Mouse (Mus musculus) lung, postnatal 4 days (tissue): Measurements from ENCODE around the gene Kdf1.

Experiments
- DNase-seq, 2 experiments: peaks; one replicate each; pipeline ENCODE4 v3.0.0; 2021

The Kdf1 gene

DNA sequence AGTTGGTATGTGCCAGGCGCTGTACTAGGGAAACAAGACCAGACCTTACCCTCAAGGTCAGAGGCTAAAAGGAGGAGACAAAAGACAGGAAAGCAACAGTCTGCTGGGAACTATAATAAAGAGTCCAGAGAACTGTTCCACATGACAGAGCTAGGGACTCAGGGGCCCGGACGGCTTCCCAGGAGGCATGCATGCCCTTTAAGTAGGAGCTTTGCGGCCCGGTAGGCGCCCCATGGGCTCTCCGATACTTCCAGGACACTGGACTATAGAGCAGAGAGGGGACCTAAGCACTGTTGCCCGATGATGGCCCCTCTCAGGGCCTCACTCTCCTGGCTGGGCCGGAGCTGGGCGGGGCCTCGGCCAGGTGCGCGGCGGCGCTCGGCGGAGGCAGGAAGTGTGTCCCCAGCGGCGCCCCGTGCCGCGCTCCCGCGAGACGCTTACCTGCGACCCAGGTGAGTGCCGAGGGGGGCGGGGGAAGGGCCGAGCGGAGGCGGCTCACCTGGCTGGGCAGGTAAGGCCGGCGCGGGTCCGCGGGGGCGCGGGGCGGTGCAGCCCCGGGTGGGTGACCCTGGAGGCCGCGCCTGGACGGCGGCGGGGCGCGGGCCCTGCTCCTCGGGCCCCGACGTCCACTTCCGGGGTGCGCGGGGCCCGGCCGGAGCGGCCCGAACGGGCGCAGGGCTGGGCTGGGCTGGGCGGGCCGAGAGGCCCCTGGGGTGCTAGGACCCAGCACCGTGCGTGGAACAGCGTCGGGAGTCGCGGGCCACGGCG is at the start of gene Kdf1:
Gene Kdf1 (plus strand): TSS at position 363 of the 768 bp plus-strand sequence.
- DNase-seq = peak; percentile 78 to 90

DNA sequence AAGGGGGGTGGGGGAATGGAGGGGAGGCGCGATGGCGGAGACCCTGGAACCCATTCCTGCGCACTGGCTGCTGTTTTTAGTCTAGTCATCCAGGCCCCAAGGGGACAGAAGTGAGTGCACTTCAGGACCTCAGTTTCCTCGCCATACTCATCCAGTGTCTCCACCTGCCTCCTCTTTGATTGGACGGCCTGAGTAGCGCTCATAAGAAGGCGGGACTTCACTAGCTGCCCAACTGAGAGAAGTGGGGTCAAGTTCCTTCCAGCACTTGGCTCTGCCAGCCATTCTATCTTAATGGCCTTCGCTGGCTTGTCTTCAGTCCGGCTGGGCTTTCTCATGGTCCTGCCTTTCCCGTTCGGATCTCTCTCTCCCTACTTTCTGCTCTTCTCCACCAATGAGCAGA is 49.6 kb upstream of the Kdf1 start:
- DNase-seq = no peak

GRCm38 (mm10) chr4:133471135-133471821 is 47.5 kb upstream of the Kdf1 start:
- no peak for DNase-seq

DNA sequence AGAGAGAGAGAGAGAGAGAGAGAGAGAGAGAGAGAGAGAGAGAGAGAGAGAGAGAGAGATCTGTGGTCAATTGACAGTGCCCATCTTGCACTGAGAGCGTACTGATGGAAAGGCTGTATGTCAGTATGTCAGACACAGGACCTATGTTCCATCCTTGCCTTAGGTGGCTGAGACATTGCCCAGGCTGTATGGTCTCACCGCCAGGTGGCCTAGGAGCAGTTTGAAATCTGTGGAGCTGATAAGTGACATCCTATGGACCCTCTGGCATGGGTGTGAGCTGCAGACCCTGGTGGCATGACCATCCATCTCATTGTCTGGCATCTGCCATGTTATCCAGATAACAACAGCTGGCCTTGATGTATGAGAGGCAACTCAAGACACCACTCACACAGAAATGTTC is 44.9 kb upstream of the Kdf1 start:
- DNase-seq = no peak

DNA sequence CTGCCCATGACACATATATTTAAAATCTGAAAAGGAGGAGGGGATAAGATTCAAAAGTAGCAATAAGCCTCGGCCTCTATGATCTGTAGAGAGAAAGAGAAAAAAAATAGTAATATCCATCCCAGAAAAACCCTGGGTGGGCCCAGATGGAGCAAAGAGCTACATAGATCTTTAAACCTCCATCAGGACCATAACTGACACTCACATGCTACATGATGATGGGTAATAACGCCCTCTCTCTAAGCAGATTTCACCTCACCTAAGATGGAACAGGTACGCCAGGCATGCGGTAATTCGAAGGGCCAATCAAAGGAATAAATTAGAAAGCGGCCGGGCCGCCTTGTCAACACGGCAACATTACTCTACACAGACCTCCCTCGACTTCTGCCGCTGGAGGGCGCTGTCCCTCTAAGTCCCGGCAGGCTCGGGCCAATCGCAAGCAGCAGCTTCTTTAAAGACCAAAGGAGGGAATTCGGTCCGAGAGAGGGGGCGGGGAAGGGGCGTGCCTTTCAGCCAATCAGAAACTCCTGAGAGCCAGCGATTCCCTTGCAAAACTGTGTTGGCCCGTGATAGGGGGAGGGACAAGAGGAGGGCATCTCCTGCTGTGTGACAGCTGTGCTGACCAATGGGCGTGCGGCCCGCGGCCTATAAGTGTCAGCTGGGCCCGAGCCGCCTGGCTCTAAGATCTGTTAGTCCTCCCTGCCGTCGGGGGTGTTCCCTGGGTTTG is 39.1 kb upstream of the Kdf1 start, which contains the start of gene Tent5b:
Gene Tent5b (plus strand): TSS at position 675 of the 727 bp plus-strand sequence.
- DNase-seq = peak; percentile 99

DNA sequence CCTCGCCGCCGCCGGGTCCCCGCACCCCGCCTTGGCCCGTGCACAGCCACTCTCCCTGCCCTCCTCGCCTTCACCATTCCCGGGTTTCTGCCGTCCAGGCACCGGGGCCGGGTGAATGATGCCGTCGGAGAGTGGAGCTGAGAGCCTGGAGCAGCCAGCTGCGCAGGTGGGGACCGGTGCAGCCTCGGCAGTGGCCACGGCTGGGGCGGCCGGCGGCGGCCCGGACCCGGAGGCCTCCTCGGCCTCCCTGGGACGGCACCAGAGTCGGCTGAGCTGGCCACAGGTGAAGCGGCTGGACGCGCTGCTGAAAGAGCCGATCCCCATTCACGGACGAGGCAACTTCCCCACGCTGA is 38.6 kb upstream of the Kdf1 start:
- DNase-seq = no peak

GRCm38 (mm10) chr4:133480754-133481153 is 38.0 kb upstream of the Kdf1 start:
- no peak for DNase-seq

DNA sequence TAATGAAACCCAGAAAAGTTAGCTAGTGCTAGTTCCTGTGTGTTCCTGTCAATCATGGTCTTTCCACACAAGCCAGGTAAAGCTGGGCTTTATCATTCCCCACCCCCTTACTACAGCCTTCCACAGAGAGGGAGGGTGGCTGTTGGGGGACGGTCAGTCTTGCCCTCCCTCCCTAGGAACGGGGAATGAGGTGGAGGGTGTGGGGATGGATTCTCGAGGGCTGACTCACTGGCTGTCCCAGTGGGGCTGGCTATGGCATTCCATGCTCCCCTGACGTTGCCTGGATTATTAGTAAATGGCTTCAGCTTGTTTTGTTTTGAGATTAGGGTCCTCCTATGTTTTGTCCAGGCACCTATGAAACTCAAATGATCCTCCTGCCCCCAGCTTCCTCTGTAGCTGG is 37.3 kb upstream of the Kdf1 start:
- peak in 1 of 2 experiments; percentile 64 for DNase-seq

DNA sequence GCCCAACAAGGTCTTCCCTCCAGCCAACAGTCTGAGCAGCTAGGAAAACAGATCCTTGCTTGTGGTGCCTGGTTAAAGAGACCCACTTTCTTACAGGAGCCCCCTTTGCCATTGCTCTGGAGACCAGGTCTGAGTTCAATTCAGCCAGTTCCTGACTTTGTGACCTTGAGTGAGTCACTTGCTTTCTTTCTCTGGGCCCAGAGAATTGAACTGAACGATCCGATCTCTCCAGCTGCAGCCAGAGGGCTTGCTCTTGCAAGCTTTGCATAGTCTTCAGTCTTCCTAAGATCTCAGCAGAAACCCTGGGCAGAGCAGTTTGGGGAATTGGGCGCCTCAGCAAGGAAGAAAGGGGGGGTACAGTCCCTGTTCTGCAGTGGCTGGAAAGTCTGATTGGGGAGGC is 36.3 kb upstream of the Kdf1 start:
- no peak for DNase-seq

DNA sequence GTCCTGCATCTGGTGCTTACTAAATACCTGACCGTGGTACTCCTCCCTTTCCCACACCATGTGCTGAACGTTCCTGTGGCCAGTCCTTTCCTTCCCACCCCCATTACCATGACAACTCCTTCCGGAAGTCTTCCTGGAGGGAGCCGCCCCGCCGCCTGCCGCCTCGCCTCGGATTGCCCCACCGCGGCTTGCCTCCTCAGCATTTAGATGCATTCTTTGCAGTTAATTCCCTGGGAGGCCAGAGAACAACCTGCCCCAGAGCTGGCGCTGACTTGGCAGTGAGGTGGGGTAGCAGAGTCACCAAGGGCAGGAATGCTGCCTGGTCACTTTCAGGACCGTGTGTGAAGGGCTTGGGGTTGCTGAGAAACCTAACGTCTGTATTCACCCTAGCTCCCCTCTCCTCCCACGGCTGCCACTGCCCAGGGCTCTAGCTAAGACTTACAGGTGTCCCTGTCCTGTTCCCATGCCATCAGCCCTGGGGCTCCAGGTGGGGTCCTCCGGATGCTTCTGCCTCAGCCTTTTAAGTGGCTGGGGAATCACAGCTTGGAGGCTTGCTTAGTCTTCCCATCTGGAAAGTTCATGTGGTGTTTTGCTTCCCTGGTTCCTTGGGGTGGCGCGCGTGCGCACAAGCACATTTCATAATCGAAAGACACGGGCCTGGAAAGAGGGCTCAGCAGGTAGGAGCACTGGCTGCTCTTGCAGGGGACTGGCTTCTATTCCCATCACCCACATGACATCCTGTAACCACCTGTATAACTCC is 34.3 kb upstream of the Kdf1 start:
- peak; percentile 76 to 89 for DNase-seq

GRCm38 (mm10) chr4:133485691-133486425 is 32.9 kb upstream of the Kdf1 start:
- no peak for DNase-seq

GRCm38 (mm10) chr4:133486673-133487357 is 31.9 kb upstream of the Kdf1 start:
- no peak for DNase-seq

DNA sequence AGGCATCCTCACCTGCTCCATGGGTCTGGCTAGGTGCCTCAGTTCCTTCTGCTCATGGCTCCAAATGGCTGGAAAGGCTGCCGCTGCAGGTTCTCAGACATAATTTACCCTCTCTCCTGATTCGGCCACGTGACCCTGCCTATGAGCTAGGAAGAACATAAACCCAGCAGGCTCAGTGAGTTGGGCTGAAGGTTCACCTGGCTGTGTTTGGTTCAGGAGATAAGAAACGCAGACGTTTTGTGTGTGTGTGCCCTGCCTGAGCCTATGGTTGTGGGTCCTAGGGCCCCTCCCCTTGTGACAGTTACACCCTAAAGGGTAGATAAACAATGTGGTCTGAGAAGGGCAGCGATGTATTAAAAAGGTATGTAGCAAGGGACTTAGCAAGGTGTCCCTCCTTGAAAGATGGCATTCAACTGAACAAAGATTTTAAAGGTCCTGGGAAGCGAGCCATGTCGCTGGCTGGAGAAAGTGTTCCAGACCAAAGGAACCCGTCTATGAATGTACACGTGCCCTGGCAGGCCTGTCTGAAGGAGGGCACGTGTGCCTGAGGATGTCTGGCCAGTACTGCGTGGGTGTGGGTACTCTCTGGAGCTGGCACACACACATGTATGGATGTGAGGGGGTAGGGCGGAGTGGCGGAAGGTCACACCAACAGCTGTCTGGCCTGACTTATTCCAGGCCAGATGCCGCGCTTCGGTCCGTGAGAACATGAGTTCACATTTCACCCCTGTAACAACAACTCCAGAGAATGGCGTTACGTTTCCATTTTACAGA is 30.0 kb upstream of the Kdf1 start:
- DNase-seq = peak in 1 of 2 experiments; percentile 40

DNA sequence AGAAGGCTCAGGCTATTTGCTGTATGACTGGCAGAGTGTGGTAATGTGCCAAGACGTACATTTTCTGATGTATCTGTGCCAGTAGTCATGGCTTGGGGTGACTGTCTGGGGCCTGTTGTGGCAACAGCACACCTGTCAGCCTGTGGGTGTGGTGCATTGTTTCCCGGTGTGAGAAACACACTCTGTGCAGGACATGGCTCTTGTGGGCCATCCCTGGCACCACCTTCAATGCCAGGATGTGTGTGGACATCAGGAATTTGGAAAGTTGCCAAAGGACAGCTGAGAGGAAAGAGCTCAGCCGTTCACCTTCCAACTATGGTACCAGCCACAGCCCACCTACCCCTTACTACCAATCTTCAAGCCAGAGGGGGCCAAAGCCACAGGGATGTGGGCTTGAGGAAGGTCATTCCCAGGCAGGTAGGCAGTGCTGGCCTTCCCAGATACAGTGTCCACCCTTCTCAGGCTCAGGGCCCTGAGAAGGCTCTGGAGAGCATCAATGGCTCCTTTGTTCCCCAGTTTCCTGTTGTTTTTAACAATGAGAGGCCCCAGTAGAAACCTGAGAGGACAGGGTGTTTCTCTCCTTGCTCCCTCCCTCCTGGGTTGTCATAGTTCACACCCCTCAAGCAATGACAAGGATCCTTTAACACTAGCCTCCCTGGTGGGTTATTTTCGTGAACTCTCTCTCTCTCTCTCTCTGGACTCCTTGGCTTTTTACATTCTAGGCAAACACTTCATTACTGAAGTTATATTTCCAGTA is 29.1 kb upstream of the Kdf1 start:
- peak in 1 of 2 experiments; percentile 38 for DNase-seq

- DNase-seq = peak in 1 of 2 experiments; percentile 41
Measured at GRCm38 (mm10) chr4:133491800-133492199, 27.0 kb upstream of the Kdf1 start.

GRCm38 (mm10) chr4:133493895-133494294 is 24.9 kb upstream of the Kdf1 start:
- peak in 1 of 2 experiments; percentile 33 for DNase-seq

DNA sequence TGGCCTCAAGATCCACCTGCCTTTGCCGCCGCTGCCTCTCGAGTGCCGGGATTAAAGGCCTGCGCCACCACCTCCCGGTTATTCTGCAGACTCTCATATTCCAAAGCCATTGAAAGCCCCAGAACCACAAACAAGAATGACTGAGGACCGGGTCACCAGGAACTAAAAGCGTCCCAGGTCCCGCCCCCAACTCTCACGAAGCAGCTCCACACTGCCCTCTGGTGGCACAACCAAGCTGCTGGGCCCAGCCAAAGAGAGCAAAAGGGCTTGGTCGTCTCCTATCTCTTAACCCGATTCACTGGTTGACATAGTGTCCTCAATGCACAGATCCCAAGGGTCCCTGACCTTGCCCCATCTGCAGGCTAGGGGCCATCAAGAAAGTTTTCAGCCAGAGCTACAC is 24.3 kb upstream of the Kdf1 start:
- peak; percentile 85 to 94 for DNase-seq

GRCm38 (mm10) chr4:133494867-133495266 is 23.9 kb upstream of the Kdf1 start:
- DNase-seq = no peak

DNA sequence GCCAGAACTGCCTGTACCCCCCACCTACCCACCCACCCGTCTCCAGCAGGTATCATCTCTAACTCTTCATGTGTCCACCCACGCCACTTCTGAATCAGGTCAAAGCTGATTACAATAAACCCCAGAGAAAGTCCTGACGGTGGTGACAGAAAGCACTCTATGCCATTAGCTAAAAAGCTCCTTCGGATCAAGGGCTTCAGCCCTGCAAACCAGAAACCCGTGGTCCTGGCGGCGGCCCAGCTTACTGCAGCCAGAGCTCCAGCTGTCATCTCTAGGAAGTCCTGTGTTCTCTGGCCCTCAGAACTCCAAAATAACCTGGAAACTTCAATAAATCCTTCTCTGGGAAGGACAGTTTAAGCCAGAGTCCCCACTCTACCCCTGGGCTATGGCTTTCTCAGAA is 23.1 kb upstream of the Kdf1 start:
- peak; percentile 36 to 40 for DNase-seq
